Mouse (Mus musculus) brown adipose tissue, adult 24 weeks (tissue): ENCODE measurements around the gene Atg3. TPM values are rescaled to one million over a fixed set of nuclear protein-coding genes. Genes with fewer than 3 reads are reported as not detected.

Experiments
- polyA plus RNA-seq: library from polyadenylated mRNA; stranded (reverse); fragments of >200 nt; gene quantifications from 2 replicates; pipeline ENCODE4 v1.2.4, GENCODE M21; 2012; ENCODE audit not compliant: missing spikeins, insufficient read depth, insufficient read length

The Atg3 gene
- polyA plus RNA-seq, 1 experiment: 60.2 TPM

Other genes starting within 250 kb of the Atg3 start
- not detected in 2 replicates for gene Cd200r3, start 215.1 kb upstream of the Atg3 start, polyA plus RNA-seq
- gene Ccdc80, start 65.4 kb upstream of the Atg3 start, polyA plus RNA-seq: 96.4 and 96.5 TPM in 2 replicates
- 13.5 and 18.6 TPM in 2 replicates for gene Slc35a5, start 79 bp upstream of the Atg3 start, polyA plus RNA-seq
- gene Btla, start 65.5 kb downstream of the Atg3 start, polyA plus RNA-seq: not detected in 2 replicates